Mouse (Mus musculus): ENCODE data around the gene Cybrd1.

GRCm38 (mm10) chr2:71105469-71106215 is 12.1 kb upstream of the Cybrd1 start:
- TF ChIP-seq CTCF (IDR thresholded peaks at IDR 0.05; ENCODE audit: insufficient read depth, low read length): no peak
- TF ChIP-seq POLR2A (IDR thresholded peaks at IDR 0.05; ENCODE audit: borderline replicate concordance, extremely low read depth, low read depth, low read length): no peak
